Mouse (Mus musculus): ENCODE measurements around the gene Foxo6.

Foxo6 gene

GRCm38 (mm10) chr4:120284187-120284586 is 3.0 kb downstream of the Foxo6 start:
- DNase-seq (ENCODE audit: low spot score in 2 of 2) = no peak

GRCm38 (mm10) chr4:120283141-120283540 is 4.0 kb downstream of the Foxo6 start:
- DNase-seq (ENCODE audit: low spot score in 2 of 2) = no peak

GRCm38 (mm10) chr4:120282568-120283091 is 4.5 kb downstream of the Foxo6 start:
- DNase-seq (ENCODE audit: low spot score in 2 of 2) = no peak

GRCm38 (mm10) chr4:120281011-120281410 is 6.1 kb downstream of the Foxo6 start:
- no peak for DNase-seq (ENCODE audit: low spot score in 2 of 2)

GRCm38 (mm10) chr4:120280432-120280831 is 6.7 kb downstream of the Foxo6 start:
- no peak for DNase-seq (ENCODE audit: low spot score in 2 of 2)

GRCm38 (mm10) chr4:120277255-120277928 is 9.8 kb downstream of the Foxo6 start:
- DNase-seq (ENCODE audit: low spot score in 2 of 2) = no peak

- DNase-seq (ENCODE audit: low spot score in 2 of 2) = no peak
Measured at GRCm38 (mm10) chr4:120275487-120275886, 11.7 kb downstream of the Foxo6 start.

- no peak for DNase-seq (ENCODE audit: low spot score in 2 of 2)
Measured at GRCm38 (mm10) chr4:120273594-120273993, 13.6 kb downstream of the Foxo6 start.

DNA sequence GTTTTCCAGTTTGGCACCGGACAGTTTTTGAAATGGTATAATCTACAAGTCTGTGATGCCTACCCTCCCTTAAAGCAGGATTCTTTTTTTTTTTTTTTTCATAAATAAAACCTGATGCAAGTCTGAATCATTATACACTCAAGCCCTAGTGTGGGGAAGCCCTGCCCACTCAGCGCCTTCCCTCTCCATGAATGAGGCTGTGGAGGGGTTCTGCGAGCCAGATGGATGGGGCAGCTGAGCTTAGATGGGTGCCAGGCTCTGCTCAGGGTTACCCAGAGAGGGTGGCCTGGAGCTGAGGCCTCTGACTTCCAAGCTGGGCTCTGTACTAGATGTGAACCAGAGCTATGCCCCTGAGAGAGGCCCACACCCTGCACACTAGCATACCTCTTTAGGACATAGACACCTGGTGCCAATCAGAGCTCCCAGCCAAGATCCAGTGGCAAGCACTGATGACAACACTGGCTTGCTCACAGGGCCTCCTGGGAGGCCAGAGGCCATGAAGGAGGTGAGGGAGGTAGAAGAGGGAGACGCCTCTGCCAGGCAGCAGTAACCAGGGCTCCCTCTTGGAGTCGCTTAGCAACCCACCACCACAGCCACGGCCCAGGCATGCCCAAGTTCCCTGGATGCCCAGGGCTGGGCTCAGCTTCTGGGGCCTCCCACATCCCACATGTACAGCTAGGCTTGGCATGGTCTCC is 15.1 kb downstream of the Foxo6 start:
- DNase-seq (ENCODE audit: low spot score in 2 of 2) = no peak

GRCm38 (mm10) chr4:120271208-120271607 is 15.9 kb downstream of the Foxo6 start:
- DNase-seq (ENCODE audit: low spot score in 2 of 2) = no peak

- no peak for DNase-seq (ENCODE audit: low spot score in 2 of 2)
Measured at GRCm38 (mm10) chr4:120270937-120271199, 16.3 kb downstream of the Foxo6 start.

- no peak for DNase-seq (ENCODE audit: low spot score in 2 of 2)
Measured at GRCm38 (mm10) chr4:120270148-120270936, 16.8 kb downstream of the Foxo6 start.

DNA sequence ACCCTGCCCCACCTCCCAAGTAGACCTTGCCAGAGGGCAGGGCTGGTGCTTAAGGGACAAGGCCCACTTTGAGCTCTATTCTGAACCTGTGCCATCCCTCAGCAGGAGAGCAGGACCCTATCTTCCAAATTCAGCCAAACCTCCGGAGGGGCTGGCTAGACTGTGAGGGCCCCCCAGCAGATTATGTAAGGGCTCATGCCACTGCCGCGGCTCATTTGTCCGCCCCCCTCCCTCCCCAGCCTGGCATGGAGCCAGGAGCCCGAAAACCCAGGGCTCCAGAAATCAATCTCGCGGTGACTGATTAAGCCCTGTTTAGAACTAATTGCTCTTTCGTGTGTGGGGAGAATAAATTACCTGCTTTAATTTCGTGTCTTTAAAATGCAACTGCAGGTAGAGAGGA is 17.7 kb downstream of the Foxo6 start:
- DNase-seq (ENCODE audit: low spot score in 2 of 2) = no peak

DNA sequence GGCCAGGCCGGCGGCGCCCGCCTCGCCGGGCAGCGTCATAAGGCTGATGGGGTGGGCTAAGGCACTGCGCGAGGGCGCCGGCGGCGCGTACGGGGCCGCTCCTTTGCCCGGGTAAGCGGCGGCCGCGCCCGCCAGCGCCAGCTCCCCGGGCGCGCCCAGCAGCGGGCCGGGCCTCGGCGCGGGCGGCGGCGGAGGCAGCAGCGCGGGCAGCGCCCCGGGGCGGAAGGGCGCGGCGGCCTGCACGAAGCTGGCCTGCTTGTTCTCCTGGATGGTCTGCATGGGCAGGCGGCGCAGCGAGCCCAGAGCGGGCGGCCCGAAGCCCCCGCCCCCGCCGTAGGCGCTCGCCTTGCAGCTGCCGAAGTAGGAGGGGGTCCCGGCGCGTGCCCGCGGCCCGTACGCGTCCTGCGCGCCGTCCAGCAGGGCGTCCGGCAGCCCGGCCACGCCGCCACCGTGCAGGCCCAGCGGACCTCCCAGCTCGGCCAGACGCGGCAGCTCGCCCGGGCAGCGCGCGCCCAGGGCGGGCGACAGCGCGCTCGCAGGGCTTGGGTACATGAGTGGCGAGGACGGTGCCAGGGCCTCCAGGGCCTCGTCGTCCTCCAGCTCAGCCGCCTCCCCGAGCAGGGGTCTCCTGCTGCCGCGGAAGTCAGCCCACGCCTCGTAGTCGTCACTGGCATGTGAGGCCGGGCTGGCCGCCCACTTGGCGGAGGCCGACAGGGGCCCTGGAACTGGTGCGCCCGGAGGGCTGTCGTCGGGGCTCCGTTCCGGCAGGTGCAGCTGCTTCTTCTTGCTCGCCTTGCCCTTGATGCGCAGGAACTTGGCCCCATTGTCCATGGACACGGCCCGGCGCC is 18.7 kb downstream of the Foxo6 start:
- no peak for DNase-seq (ENCODE audit: low spot score in 2 of 2)

GRCm38 (mm10) chr4:120267683-120268082 is 19.5 kb downstream of the Foxo6 start:
- DNase-seq (ENCODE audit: low spot score in 2 of 2) = no peak

DNA sequence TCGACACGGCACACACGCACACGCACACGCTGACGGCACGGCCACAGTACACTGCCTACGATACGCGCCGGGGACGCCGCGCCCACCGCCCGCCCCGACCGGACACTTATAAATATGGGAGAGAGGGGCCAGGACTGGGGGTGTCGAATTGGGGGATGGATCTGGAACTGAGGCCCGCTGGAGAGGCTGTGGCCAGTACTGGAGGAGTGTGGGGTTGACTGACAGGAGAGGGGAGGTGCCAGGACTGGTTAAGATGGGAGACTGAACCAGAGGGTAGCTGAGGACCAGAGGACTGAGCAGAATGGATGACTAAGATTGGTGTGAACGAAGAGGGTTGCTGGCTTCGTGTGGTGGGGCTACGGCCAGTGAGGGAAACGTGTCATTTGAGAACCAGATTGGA is 20.0 kb downstream of the Foxo6 start:
- DNase-seq (ENCODE audit: low spot score in 2 of 2) = no peak

GRCm38 (mm10) chr4:120264105-120264504 is 23.0 kb downstream of the Foxo6 start:
- no peak for DNase-seq (ENCODE audit: low spot score in 2 of 2)

GRCm38 (mm10) chr4:120262726-120263125 is 24.4 kb downstream of the Foxo6 start:
- no peak for DNase-seq (ENCODE audit: low spot score in 2 of 2)

- DNase-seq (ENCODE audit: low spot score in 2 of 2) = no peak
Measured at GRCm38 (mm10) chr4:120262206-120262605, 24.9 kb downstream of the Foxo6 start.

DNA sequence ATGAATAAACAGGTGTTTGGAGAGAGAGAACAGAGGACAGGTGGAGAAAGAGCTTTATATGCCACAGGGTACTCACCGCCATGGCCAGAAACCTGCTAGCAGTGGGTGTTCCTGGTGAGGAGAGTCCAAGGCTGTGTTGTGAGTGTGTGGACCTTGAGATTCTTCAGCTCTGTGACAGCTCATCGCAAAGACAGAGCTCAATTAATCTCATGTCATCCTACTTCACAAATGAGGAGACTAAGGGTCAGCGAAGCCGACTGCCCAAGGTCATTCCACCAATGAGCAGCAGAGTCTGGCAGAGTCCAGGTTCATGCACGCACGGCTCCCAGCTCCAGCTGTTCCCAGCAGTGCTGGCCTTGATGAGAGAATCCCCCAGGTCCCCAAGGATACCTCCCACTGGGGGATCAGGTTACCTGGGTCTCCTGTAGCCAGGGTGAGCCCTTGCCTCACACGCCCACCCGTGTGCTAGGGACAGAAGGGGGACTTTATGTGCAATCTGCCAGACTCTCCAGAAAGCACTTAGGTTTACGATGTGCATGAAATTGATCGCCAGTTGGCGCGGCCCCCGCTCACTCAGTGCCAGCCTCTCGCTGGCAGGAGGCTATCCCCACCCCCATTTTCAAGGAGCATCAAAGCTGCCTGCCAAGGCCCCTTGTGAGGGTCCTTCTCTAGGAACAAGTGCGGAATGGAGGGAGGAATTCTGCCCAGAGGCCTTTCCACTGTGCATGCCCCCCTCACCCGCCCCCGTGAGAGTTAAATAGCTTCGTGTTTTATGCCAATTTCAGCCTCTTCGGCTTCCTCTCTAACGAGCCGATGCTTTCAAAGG is 27.6 kb downstream of the Foxo6 start:
- DNase-seq (ENCODE audit: low spot score in 2 of 2) = no peak

DNA sequence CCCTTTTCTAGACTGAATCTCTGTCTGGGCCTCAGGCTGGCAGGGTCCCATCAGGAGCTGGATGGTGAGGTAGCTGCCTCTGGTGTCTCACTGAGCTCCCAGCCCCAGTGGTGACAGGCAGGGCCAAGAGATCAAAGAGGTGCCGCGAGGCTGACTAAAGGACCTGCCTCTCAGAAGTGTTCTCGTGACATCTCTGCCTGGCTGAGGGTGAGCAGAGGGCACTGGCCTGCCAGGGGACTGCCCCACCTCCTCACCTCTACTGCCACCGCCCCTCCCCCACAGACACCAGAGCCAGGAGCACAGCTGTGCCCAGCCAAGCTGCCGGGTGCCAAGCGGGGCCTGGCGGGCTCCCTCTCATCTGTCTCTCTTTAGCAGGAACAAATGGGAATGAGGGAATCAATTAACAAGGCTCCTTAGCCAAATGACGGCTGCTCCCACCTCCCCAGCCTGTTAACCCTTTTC is 38.3 kb downstream of the Foxo6 start:
- DNase-seq (ENCODE audit: low spot score in 2 of 2) = no peak
